Mouse (Mus musculus): Measurements from ENCODE around the gene Otc. TPM values are rescaled to one million over a fixed set of nuclear protein-coding genes. Genes with fewer than 3 reads are reported as not detected.

The Otc gene
- not detected in 2 replicates for polyA plus RNA-seq (2016; fragmentation: Nextera tagmentation; extraction: Ambion mirVana)

GRCm38 (mm10) chrX:10251852-10252504 is at the start of gene Otc:
TSS of gene Otc (plus strand) at chrX:10252305.
- Histone ChIP-seq H3K4me1 (replicated peaks) (no peaks in the 10 kb centered on the region), H3K9me3 (no peaks in the 10 kb centered on the region), H3K4me3 (replicated peaks) (no peak within 1 kb of the TSS), H3K9ac (replicated peaks) (no peak within 1 kb of the TSS), H3K4me2 (no peak within 1 kb of the TSS), H3K27ac (no peak within 1 kb of the TSS), H3K36me3 (no peaks in the 10 kb centered on the region), H3K27me3 (no peaks in the 10 kb centered on the region)
- ATAC-seq (ENCODE audit: insufficient number of reproducible peaks, insufficient read depth, low FRiP score, low TSS enrichment, low read depth) = no peak
- 73% methylated on average over 2 of the region's 2 CpGs for WGBS

DNA sequence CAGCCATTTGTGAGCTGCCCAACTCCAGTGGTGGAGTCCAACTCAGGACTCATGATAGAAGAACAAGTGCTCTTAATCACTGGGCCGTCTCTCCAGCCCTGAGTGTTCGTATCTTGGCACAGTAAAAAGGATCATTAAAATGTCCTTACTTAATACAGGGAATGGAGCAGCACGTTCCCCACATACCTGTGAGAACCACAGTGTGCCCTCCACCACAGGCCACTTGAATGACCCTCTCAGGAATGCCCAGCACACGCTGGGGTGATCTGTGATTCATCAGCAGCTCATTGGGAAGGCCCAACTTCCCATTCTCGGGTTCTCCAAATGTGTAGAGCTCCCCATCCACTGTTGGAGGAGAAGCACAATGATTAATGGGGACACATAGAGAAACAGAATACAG is 46.2 kb upstream of the Otc start:
- WGBS = 80% methylated on average over 5 of the region's 5 CpGs
- H3K4me3 ChIP-seq (replicated peaks) = no peak overlapping the region

GRCm38 (mm10) chrX:10215972-10216371 is 36.1 kb upstream of the Otc start:
- peak overlapping the region; percentile 50 for H3K4me2 ChIP-seq
- H3K27me3 ChIP-seq = no peaks in the 10 kb centered on the region
- peak overlapping the region; percentile 52 for H3K9ac ChIP-seq (replicated peaks)
- H3K9me3 ChIP-seq = no peaks in the 10 kb centered on the region
- H3K27ac ChIP-seq = peak overlapping the region; percentile 78; the same call in 1 of the 2 replicates
- H3K36me3 ChIP-seq = no peaks in the 10 kb centered on the region
- WGBS = 20% methylated on average over 16 of the region's 16 CpGs
- ATAC-seq (ENCODE audit: insufficient number of reproducible peaks, insufficient read depth, low FRiP score, low TSS enrichment, low read depth) = no peak
- no peaks in the 10 kb centered on the region for H3K4me1 ChIP-seq (replicated peaks)
- H3K4me3 ChIP-seq (replicated peaks) = peak overlapping the region; percentile 48

More for the DNA sequence above, 46.2 kb upstream of the Otc start:
- Histone ChIP-seq H3K4me2 (no peak overlapping the region), H3K9ac (replicated peaks) (no peak overlapping the region), H3K4me1 (replicated peaks) (no peaks in the 10 kb centered on the region), H3K9me3 (no peaks in the 10 kb centered on the region), H3K36me3 (peaks cover 8% of the 10 kb centered on the region), H3K27ac (no peak overlapping the region), H3K27me3 (no peaks in the 10 kb centered on the region)
- ATAC-seq (ENCODE audit: insufficient number of reproducible peaks, insufficient read depth, low FRiP score, low TSS enrichment, low read depth) = no peak

DNA sequence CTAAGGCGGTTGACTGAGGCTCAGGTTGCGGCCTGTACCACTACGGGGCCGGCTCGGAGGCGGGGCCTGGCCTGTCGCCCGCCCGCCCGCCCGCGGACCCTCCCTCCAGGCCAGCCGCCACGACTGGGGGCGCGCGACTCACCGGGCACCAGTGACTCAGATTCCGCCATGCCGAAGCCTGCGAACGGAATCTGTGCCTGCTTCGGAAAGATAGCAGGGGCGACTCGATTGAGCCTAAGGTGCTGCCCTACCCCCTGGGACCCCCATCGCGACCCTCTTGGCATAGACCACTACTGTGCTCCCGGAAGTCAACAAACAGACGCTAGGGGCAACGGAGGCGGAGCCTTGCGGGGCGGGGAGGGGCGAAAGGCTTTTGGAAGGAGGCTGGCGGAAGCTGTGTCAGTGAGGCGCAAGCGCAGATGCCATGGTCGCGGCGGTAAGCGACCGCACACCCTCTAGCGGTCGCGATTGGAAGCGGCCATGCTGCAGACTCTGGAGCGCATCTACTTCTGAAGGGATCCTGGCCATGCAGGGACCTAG is 35.6 kb upstream of the Otc start, which contains the start of gene Rpgr:
Gene Rpgr, minus strand, starts transcription at position 511 of the 540 bp plus-strand sequence.
- peak; percentile 98 for ATAC-seq (ENCODE audit: insufficient number of reproducible peaks, insufficient read depth, low FRiP score, low TSS enrichment, low read depth)
- H3K4me1 ChIP-seq (replicated peaks) = no peaks in the 10 kb centered on the region
- peak within 1 kb of the TSS; percentile 78; the same call in 1 of the 2 replicates for H3K27ac ChIP-seq
- H3K27me3 ChIP-seq = no peaks in the 10 kb centered on the region
- peak within 1 kb of the TSS; percentile 50 for H3K4me2 ChIP-seq
- peak within 1 kb of the TSS; percentile 52 for H3K9ac ChIP-seq (replicated peaks)
- no peaks in the 10 kb centered on the region for H3K9me3 ChIP-seq
- H3K36me3 ChIP-seq = no peaks in the 10 kb centered on the region
- peak within 1 kb of the TSS; percentile 48 for H3K4me3 ChIP-seq (replicated peaks)
- 12% methylated on average over 44 of the region's 47 CpGs for WGBS

GRCm38 (mm10) chrX:10219281-10219680 is 32.8 kb upstream of the Otc start:
- H3K9ac ChIP-seq (replicated peaks) = no peak overlapping the region
- H3K27ac ChIP-seq = no peak overlapping the region
- no peaks in the 10 kb centered on the region for H3K36me3 ChIP-seq
- H3K9me3 ChIP-seq = no peaks in the 10 kb centered on the region
- 79% methylated on average over 6 of the region's 6 CpGs for WGBS
- no peak for ATAC-seq (ENCODE audit: insufficient number of reproducible peaks, insufficient read depth, low FRiP score, low TSS enrichment, low read depth)
- no peak overlapping the region for H3K4me3 ChIP-seq (replicated peaks)
- H3K4me1 ChIP-seq (replicated peaks) = no peaks in the 10 kb centered on the region
- H3K27me3 ChIP-seq = no peaks in the 10 kb centered on the region
- no peak overlapping the region for H3K4me2 ChIP-seq

GRCm38 (mm10) chrX:10233051-10233450 is 19.1 kb upstream of the Otc start:
- no peak overlapping the region for H3K9ac ChIP-seq (replicated peaks)
- no peaks in the 10 kb centered on the region for H3K36me3 ChIP-seq
- H3K4me2 ChIP-seq = no peak overlapping the region
- no peak for ATAC-seq (ENCODE audit: insufficient number of reproducible peaks, insufficient read depth, low FRiP score, low TSS enrichment, low read depth)
- 76% methylated on average over 2 of the region's 2 CpGs for WGBS
- H3K4me3 ChIP-seq (replicated peaks) = no peak overlapping the region
- no peaks in the 10 kb centered on the region for H3K4me1 ChIP-seq (replicated peaks)
- H3K9me3 ChIP-seq = no peaks in the 10 kb centered on the region
- no peaks in the 10 kb centered on the region for H3K27me3 ChIP-seq
- H3K27ac ChIP-seq = no peak overlapping the region

- Histone ChIP-seq H3K4me3 (replicated peaks) (no peak overlapping the region), H3K27ac (no peak overlapping the region), H3K36me3 (no peaks in the 10 kb centered on the region), H3K27me3 (no peaks in the 10 kb centered on the region), H3K9me3 (no peaks in the 10 kb centered on the region), H3K9ac (replicated peaks) (no peak overlapping the region), H3K4me1 (replicated peaks) (no peaks in the 10 kb centered on the region), H3K4me2 (no peak overlapping the region)
- no peak for ATAC-seq (ENCODE audit: insufficient number of reproducible peaks, insufficient read depth, low FRiP score, low TSS enrichment, low read depth)
- WGBS = 81% methylated on average over 3 of the region's 3 CpGs
These were observed 17.5 kb upstream of the Otc start for GRCm38 (mm10) chrX:10234617-10235016.

- Histone ChIP-seq H3K9ac (replicated peaks) (no peak overlapping the region), H3K4me3 (replicated peaks) (no peak overlapping the region), H3K4me2 (no peak overlapping the region), H3K27me3 (no peaks in the 10 kb centered on the region), H3K9me3 (no peaks in the 10 kb centered on the region), H3K36me3 (no peaks in the 10 kb centered on the region), H3K4me1 (replicated peaks) (no peaks in the 10 kb centered on the region), H3K27ac (no peak overlapping the region)
- ATAC-seq (ENCODE audit: insufficient number of reproducible peaks, insufficient read depth, low FRiP score, low TSS enrichment, low read depth) = no peak
- 59% methylated on average over 4 of the region's 4 CpGs for WGBS
These were observed 12.6 kb upstream of the Otc start for GRCm38 (mm10) chrX:10239515-10239914.

DNA sequence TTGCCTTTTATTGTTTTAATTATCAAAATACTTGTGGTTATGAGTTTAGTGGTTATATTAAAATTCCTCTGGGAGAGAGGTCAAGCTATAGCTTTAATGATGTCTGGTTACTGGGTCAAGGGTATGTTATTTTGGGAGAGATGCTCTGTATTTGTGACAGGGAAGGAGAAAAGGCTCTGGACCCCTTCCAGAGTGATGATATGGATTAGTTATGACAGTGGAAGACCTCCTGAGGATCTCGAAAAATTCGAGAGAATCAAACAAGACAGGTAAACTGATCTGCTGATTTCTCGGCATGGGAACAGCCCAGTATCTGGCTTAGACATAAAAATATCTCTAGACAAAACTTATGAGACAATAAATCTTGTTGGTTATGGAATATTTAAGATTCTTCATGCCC is 8.2 kb upstream of the Otc start:
- no peaks in the 10 kb centered on the region for H3K9me3 ChIP-seq
- no peaks in the 10 kb centered on the region for H3K36me3 ChIP-seq
- H3K27ac ChIP-seq = no peak overlapping the region
- no peaks in the 10 kb centered on the region for H3K27me3 ChIP-seq
- 79% methylated on average over 3 of the region's 3 CpGs for WGBS
- no peak overlapping the region for H3K4me2 ChIP-seq
- H3K4me3 ChIP-seq (replicated peaks) = no peak overlapping the region
- no peak overlapping the region for H3K9ac ChIP-seq (replicated peaks)
- ATAC-seq (ENCODE audit: insufficient number of reproducible peaks, insufficient read depth, low FRiP score, low TSS enrichment, low read depth) = no peak
- 0 out of 2 replicates have a peak, but pooled peaks cover 3% of the 10 kb centered on the region for H3K4me1 ChIP-seq (replicated peaks)

DNA sequence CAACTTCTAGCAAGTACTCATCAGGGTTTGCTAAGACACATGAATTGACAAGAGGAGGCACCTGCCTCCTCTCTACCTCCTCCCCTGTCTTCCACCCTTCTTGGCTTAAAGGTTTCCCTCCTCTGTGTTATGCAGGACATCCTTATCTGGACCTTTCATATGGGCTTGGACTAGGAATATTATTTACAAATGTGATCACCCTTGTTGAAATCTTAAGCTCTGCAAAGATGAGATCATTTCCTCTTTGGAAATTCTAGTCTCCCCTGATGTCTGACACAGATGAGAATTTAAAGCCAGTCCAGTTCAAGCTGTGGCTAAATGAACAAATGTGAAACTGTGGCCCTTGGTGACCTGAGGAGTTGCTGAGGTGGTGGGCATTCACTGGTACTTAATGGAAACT is 748 bp upstream of the Otc start:
- ATAC-seq (ENCODE audit: insufficient number of reproducible peaks, insufficient read depth, low FRiP score, low TSS enrichment, low read depth) = no peak
- Histone ChIP-seq H3K27ac (no peak overlapping the region), H3K9ac (replicated peaks) (no peak overlapping the region), H3K4me1 (replicated peaks) (no peaks in the 10 kb centered on the region), H3K4me3 (replicated peaks) (no peak overlapping the region), H3K4me2 (no peak overlapping the region), H3K9me3 (no peaks in the 10 kb centered on the region), H3K36me3 (no peaks in the 10 kb centered on the region), H3K27me3 (no peaks in the 10 kb centered on the region)

GRCm38 (mm10) chrX:10257774-10258173 is 5.7 kb downstream of the Otc start:
- WGBS = 73% methylated on average over 1 of the region's 1 CpGs
- H3K36me3 ChIP-seq = no peaks in the 10 kb centered on the region
- no peaks in the 10 kb centered on the region for H3K4me1 ChIP-seq (replicated peaks)
- H3K4me2 ChIP-seq = no peak overlapping the region
- H3K9ac ChIP-seq (replicated peaks) = no peak overlapping the region
- H3K27me3 ChIP-seq = no peaks in the 10 kb centered on the region
- no peak overlapping the region for H3K27ac ChIP-seq
- H3K9me3 ChIP-seq = no peaks in the 10 kb centered on the region
- H3K4me3 ChIP-seq (replicated peaks) = no peak overlapping the region
- no peak for ATAC-seq (ENCODE audit: insufficient number of reproducible peaks, insufficient read depth, low FRiP score, low TSS enrichment, low read depth)

DNA sequence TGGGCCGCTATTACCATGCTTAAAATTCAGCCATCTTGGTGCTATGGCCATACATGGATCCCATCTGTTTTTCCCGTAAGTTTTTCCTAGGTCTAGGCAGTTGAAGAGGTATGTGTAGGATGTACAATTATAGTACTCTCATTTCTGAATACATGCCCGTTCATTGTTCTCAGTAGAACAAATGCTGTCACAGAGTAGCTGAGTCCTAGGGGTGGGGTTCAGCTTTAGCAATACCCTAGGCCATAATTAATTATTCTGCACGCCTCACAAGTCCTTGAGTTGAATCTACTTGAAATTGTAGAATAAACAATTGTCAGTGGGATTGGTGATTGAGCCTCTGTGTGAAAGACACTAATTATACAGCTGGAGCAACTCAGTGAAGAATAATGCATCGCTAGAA is 6.2 kb downstream of the Otc start:
- Histone ChIP-seq H3K4me1 (replicated peaks) (no peaks in the 10 kb centered on the region), H3K9ac (replicated peaks) (no peak overlapping the region), H3K27ac (no peak overlapping the region), H3K4me3 (replicated peaks) (no peak overlapping the region), H3K4me2 (no peak overlapping the region), H3K36me3 (no peaks in the 10 kb centered on the region), H3K9me3 (no peaks in the 10 kb centered on the region), H3K27me3 (no peaks in the 10 kb centered on the region)
- no peak for ATAC-seq (ENCODE audit: insufficient number of reproducible peaks, insufficient read depth, low FRiP score, low TSS enrichment, low read depth)
- WGBS = 86% methylated on average over 5 of the region's 5 CpGs
